Mouse (Mus musculus): ENCODE measurements around the gene Gm37240. TPM values are rescaled to one million over a fixed set of nuclear protein-coding genes. Genes with fewer than 3 reads are reported as not detected.

Gene Gm37240
- polyA plus RNA-seq, 1 experiment from 2014 or later: 15.1 TPM

GRCm38 (mm10) chr3:84851801-84852200 lies 1035.5 kb downstream of the Gm37240 start:
- Histone ChIP-seq H3K36me3 (ENCODE audit: control insufficient read depth, insufficient read depth, low read length) (no peaks in the 10 kb centered on the region), H3K9ac (ENCODE audit: low read depth, low read length) (no peak overlapping the region), H3K27me3 (ENCODE audit: control insufficient read depth, insufficient read depth, low read length) (no peaks in the 10 kb centered on the region), H3K4me2 (replicated peaks; ENCODE audit: low read depth, low read length) (no peak overlapping the region), H3K4me1 (ENCODE audit: control insufficient read depth, insufficient read depth, low read length) (no peaks in the 10 kb centered on the region), H3K4me3 (ENCODE audit: low read length) (no peak overlapping the region), H3K27ac (ENCODE audit: low read depth, low read length) (no peak overlapping the region), H3K9me3 (ENCODE audit: control insufficient read depth, low read length) (no peaks in the 10 kb centered on the region)
- ATAC-seq (ENCODE audit: low FRiP score, low TSS enrichment): no peak
- 68% methylated on average over 1 of the region's 1 CpGs for WGBS

GRCm38 (mm10) chr3:84850418-84850817 lies 1036.9 kb downstream of the Gm37240 start:
- no peaks in the 10 kb centered on the region for H3K27me3 ChIP-seq (ENCODE audit: control insufficient read depth, insufficient read depth, low read length)
- H3K27ac ChIP-seq (ENCODE audit: low read depth, low read length): no peak overlapping the region
- no peaks in the 10 kb centered on the region for H3K4me1 ChIP-seq (ENCODE audit: control insufficient read depth, insufficient read depth, low read length)
- no peak overlapping the region for H3K9ac ChIP-seq (ENCODE audit: low read depth, low read length)
- 85% methylated on average over 1 of the region's 1 CpGs for WGBS
- ATAC-seq (ENCODE audit: low FRiP score, low TSS enrichment): no peak
- H3K9me3 ChIP-seq (ENCODE audit: control insufficient read depth, low read length): no peaks in the 10 kb centered on the region
- no peak overlapping the region for H3K4me3 ChIP-seq (ENCODE audit: low read length)
- no peaks in the 10 kb centered on the region for H3K36me3 ChIP-seq (ENCODE audit: control insufficient read depth, insufficient read depth, low read length)
- no peak overlapping the region for H3K4me2 ChIP-seq (replicated peaks; ENCODE audit: low read depth, low read length)

DNA sequence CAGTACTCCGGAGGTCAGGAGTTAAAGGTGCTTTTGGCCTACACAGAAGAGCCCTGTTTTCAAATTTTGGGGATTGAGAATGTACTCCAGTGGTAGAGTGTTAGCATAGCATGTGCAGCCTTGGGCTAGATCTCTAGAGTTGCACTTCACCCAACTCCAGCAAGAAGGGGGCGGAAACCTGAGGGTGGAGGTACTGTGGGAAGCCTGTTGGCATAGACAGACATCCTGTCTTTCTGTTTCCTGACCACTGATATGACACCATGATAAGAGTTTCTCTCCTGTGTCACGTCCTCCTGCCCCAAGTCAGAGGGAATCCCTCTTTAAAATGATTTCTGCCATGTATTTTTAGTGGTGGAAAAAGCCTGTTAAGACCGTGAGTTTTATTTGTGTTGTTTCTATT lies 1038.5 kb downstream of the Gm37240 start:
- Histone ChIP-seq H3K9ac (ENCODE audit: low read depth, low read length) (no peak overlapping the region), H3K4me2 (replicated peaks; ENCODE audit: low read depth, low read length) (no peak overlapping the region), H3K4me1 (ENCODE audit: control insufficient read depth, insufficient read depth, low read length) (no peaks in the 10 kb centered on the region), H3K9me3 (ENCODE audit: control insufficient read depth, low read length) (no peaks in the 10 kb centered on the region), H3K27ac (ENCODE audit: low read depth, low read length) (no peak overlapping the region), H3K27me3 (ENCODE audit: control insufficient read depth, insufficient read depth, low read length) (no peaks in the 10 kb centered on the region), H3K4me3 (ENCODE audit: low read length) (no peak overlapping the region), H3K36me3 (ENCODE audit: control insufficient read depth, insufficient read depth, low read length) (no peaks in the 10 kb centered on the region)
- 67% methylated on average over 4 of the region's 4 CpGs for WGBS
- no peak for ATAC-seq (ENCODE audit: low FRiP score, low TSS enrichment)

DNA sequence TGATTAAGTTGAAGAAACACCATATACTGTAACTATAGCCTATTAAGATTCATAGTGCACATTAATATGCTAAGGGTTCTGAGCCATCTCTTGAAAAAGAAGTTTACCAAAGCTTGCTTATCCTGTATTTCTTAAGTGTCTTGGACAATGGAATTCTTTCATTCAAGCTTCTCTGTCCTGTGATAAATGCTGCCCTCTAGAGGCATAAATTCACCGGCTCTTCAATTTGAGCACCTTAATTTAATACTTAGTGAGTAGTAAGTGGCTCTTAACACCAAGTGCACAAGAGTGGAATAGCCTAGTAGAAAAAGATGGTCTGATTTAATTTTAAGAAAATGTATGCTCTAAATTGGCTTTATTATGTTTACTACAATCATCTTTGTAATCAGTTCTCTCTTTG lies 1043.7 kb downstream of the Gm37240 start:
- no peak for ATAC-seq (ENCODE audit: low FRiP score, low TSS enrichment)
- Histone ChIP-seq H3K9ac (ENCODE audit: low read depth, low read length) (no peak overlapping the region), H3K9me3 (ENCODE audit: control insufficient read depth, low read length) (no peaks in the 10 kb centered on the region), H3K36me3 (ENCODE audit: control insufficient read depth, insufficient read depth, low read length) (no peaks in the 10 kb centered on the region), H3K4me3 (ENCODE audit: low read length) (no peak overlapping the region), H3K27ac (ENCODE audit: low read depth, low read length) (no peak overlapping the region), H3K4me2 (replicated peaks; ENCODE audit: low read depth, low read length) (no peak overlapping the region), H3K4me1 (ENCODE audit: control insufficient read depth, insufficient read depth, low read length) (no peaks in the 10 kb centered on the region), H3K27me3 (ENCODE audit: control insufficient read depth, insufficient read depth, low read length) (no peaks in the 10 kb centered on the region)
- 29% methylated on average over 1 of the region's 1 CpGs for WGBS

DNA sequence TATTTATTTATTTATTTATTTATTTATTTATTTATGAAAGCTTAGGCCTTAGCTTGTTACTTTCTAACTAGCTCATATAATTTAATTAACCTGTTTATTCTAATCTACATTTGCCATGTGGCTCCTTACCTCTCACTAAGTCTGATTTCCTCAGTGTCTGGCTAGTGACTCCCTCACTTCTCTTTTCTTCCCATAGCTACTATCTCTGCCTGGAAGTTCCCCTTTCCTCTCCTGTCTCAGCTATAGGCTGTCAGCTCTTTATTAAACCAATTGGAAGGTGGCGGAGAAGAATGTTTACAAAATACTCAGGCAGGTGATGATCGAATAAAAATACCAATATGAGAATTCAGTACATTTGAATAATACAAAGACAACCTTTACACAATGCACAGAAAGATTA lies 1044.5 kb downstream of the Gm37240 start:
- Histone ChIP-seq H3K36me3 (ENCODE audit: control insufficient read depth, insufficient read depth, low read length) (no peaks in the 10 kb centered on the region), H3K4me3 (ENCODE audit: low read length) (no peak overlapping the region), H3K27ac (ENCODE audit: low read depth, low read length) (no peak overlapping the region), H3K27me3 (ENCODE audit: control insufficient read depth, insufficient read depth, low read length) (no peaks in the 10 kb centered on the region), H3K4me1 (ENCODE audit: control insufficient read depth, insufficient read depth, low read length) (no peaks in the 10 kb centered on the region), H3K4me2 (replicated peaks; ENCODE audit: low read depth, low read length) (no peak overlapping the region), H3K9ac (ENCODE audit: low read depth, low read length) (no peak overlapping the region), H3K9me3 (ENCODE audit: control insufficient read depth, low read length) (no peaks in the 10 kb centered on the region)
- no peak for ATAC-seq (ENCODE audit: low FRiP score, low TSS enrichment)
- 84% methylated on average over 2 of the region's 2 CpGs for WGBS

- Histone ChIP-seq H3K27me3 (ENCODE audit: control insufficient read depth, insufficient read depth, low read length) (no peaks in the 10 kb centered on the region), H3K9ac (ENCODE audit: low read depth, low read length) (no peak overlapping the region), H3K4me2 (replicated peaks; ENCODE audit: low read depth, low read length) (no peak overlapping the region), H3K27ac (ENCODE audit: low read depth, low read length) (no peak overlapping the region), H3K36me3 (ENCODE audit: control insufficient read depth, insufficient read depth, low read length) (no peaks in the 10 kb centered on the region), H3K4me1 (ENCODE audit: control insufficient read depth, insufficient read depth, low read length) (no peaks in the 10 kb centered on the region), H3K9me3 (ENCODE audit: control insufficient read depth, low read length) (no peaks in the 10 kb centered on the region), H3K4me3 (ENCODE audit: low read length) (no peak overlapping the region)
- WGBS: 97% methylated on average over 4 of the region's 4 CpGs
- ATAC-seq (ENCODE audit: low FRiP score, low TSS enrichment): no peak
These were observed 1046.0 kb downstream of the Gm37240 start for GRCm38 (mm10) chr3:84841271-84841670.

- Histone ChIP-seq H3K27ac (ENCODE audit: low read depth, low read length) (no peak overlapping the region), H3K4me1 (ENCODE audit: control insufficient read depth, insufficient read depth, low read length) (no peaks in the 10 kb centered on the region), H3K36me3 (ENCODE audit: control insufficient read depth, insufficient read depth, low read length) (no peaks in the 10 kb centered on the region), H3K4me3 (ENCODE audit: low read length) (no peak overlapping the region), H3K4me2 (replicated peaks; ENCODE audit: low read depth, low read length) (no peak overlapping the region), H3K9ac (ENCODE audit: low read depth, low read length) (no peak overlapping the region), H3K27me3 (ENCODE audit: control insufficient read depth, insufficient read depth, low read length) (no peaks in the 10 kb centered on the region), H3K9me3 (ENCODE audit: control insufficient read depth, low read length) (no peaks in the 10 kb centered on the region)
- 88% methylated on average over 5 of the region's 5 CpGs for WGBS
- no peak for ATAC-seq (ENCODE audit: low FRiP score, low TSS enrichment)
These were observed 1047.8 kb downstream of the Gm37240 start for GRCm38 (mm10) chr3:84839499-84839898.

GRCm38 (mm10) chr3:84837984-84838383 lies 1049.3 kb downstream of the Gm37240 start:
- no peak for ATAC-seq (ENCODE audit: low FRiP score, low TSS enrichment)
- no peaks in the 10 kb centered on the region for H3K27me3 ChIP-seq (ENCODE audit: control insufficient read depth, insufficient read depth, low read length)
- H3K4me2 ChIP-seq (replicated peaks; ENCODE audit: low read depth, low read length): no peak overlapping the region
- 84% methylated on average over 3 of the region's 3 CpGs for WGBS
- H3K27ac ChIP-seq (ENCODE audit: low read depth, low read length): no peak overlapping the region
- no peaks in the 10 kb centered on the region for H3K36me3 ChIP-seq (ENCODE audit: control insufficient read depth, insufficient read depth, low read length)
- H3K4me1 ChIP-seq (ENCODE audit: control insufficient read depth, insufficient read depth, low read length): no peaks in the 10 kb centered on the region
- no peaks in the 10 kb centered on the region for H3K9me3 ChIP-seq (ENCODE audit: control insufficient read depth, low read length)
- H3K4me3 ChIP-seq (ENCODE audit: low read length): no peak overlapping the region
- no peak overlapping the region for H3K9ac ChIP-seq (ENCODE audit: low read depth, low read length)

GRCm38 (mm10) chr3:84836029-84836428 lies 1051.3 kb downstream of the Gm37240 start:
- no peak overlapping the region for H3K27ac ChIP-seq (ENCODE audit: low read depth, low read length)
- no peaks in the 10 kb centered on the region for H3K27me3 ChIP-seq (ENCODE audit: control insufficient read depth, insufficient read depth, low read length)
- no peak overlapping the region for H3K9ac ChIP-seq (ENCODE audit: low read depth, low read length)
- H3K9me3 ChIP-seq (ENCODE audit: control insufficient read depth, low read length): no peaks in the 10 kb centered on the region
- H3K4me3 ChIP-seq (ENCODE audit: low read length): no peak overlapping the region
- H3K36me3 ChIP-seq (ENCODE audit: control insufficient read depth, insufficient read depth, low read length): no peaks in the 10 kb centered on the region
- WGBS: 80% methylated on average over 5 of the region's 5 CpGs
- ATAC-seq (ENCODE audit: low FRiP score, low TSS enrichment): no peak
- H3K4me1 ChIP-seq (ENCODE audit: control insufficient read depth, insufficient read depth, low read length): no peaks in the 10 kb centered on the region
- H3K4me2 ChIP-seq (replicated peaks; ENCODE audit: low read depth, low read length): no peak overlapping the region

DNA sequence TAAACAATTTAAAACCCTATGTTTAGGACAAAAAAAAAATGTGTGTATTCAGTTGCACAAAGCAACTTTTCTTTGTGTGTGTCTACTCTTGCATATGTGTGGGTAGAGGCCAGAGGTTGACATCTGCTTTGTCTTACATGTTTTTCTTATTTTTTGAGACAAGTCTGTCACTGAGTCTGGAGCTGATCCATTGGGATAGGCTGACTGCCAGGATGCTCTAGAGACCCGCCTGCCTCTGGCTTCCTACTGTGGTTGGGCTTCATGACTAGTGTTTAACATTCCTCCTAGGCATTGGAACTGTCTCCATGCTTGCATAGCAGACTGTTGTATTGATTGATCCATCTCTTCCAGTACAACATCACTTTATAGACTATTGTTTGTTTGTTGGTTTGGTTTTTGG lies 1058.0 kb downstream of the Gm37240 start:
- Histone ChIP-seq H3K9ac (ENCODE audit: low read depth, low read length) (no peak overlapping the region), H3K9me3 (ENCODE audit: control insufficient read depth, low read length) (no peaks in the 10 kb centered on the region), H3K36me3 (ENCODE audit: control insufficient read depth, insufficient read depth, low read length) (no peaks in the 10 kb centered on the region), H3K4me2 (replicated peaks; ENCODE audit: low read depth, low read length) (no peak overlapping the region), H3K4me3 (ENCODE audit: low read length) (no peak overlapping the region), H3K4me1 (ENCODE audit: control insufficient read depth, insufficient read depth, low read length) (no peaks in the 10 kb centered on the region), H3K27me3 (ENCODE audit: control insufficient read depth, insufficient read depth, low read length) (no peaks in the 10 kb centered on the region), H3K27ac (ENCODE audit: low read depth, low read length) (no peak overlapping the region)
- WGBS: 93% methylated on average over 1 of the region's 1 CpGs
- no peak for ATAC-seq (ENCODE audit: low FRiP score, low TSS enrichment)
